Mouse (Mus musculus) liver, embryonic 13.5 days (tissue): ENCODE data around the gene Fbxo44. TPM values are rescaled to one million over a fixed set of nuclear protein-coding genes. Genes with fewer than 3 reads are reported as not detected.

Source experiments
- ATAC-seq: fragments of 200-750 bp; cut with Nextera tagmentation; 2 replicates; pipeline ENCODE4 v1.8.0; 2017; ENCODE audit warnings: low read depth, mild to moderate bottlenecking, moderate number of reproducible peaks, moderate library complexity
- DNase-seq: peaks from one replicate; pipeline ENCODE4 v3.0.0; 2022
- H3K27ac ChIP-seq: fragments of 300-500 bp; sonication (generic); 2 replicates; pipeline ENCODE4 v1.5.1; 2015; ENCODE audit warnings: moderate library complexity, mild to moderate bottlenecking, inconsistent platforms
- H3K27me3 ChIP-seq: fragments of 300-500 bp; sonication (generic); 2 replicates; pipeline ENCODE4 v1.6.1; 2015; ENCODE audit warnings: mild to moderate bottlenecking, inconsistent platforms
- H3K36me3 ChIP-seq: fragments of 300-500 bp; sonication (generic); 2 replicates; pipeline ENCODE4 v1.6.1; 2015; ENCODE audit warnings: mild to moderate bottlenecking, inconsistent platforms
- H3K4me1 ChIP-seq: fragments of 300-500 bp; sonication (generic); replicated peaks from 2 replicates; pipeline ENCODE4 v1.6.1; 2015; ENCODE audit warnings: inconsistent platforms
- H3K4me2 ChIP-seq: fragments of 300-500 bp; sonication (generic); 2 replicates; pipeline ENCODE4 v1.6.1; 2015; ENCODE audit warnings: inconsistent platforms, mild to moderate bottlenecking, moderate library complexity
- H3K4me3 ChIP-seq: fragments of 300-500 bp; sonication (generic); replicated peaks from 2 replicates; pipeline ENCODE4 v1.5.1; 2015; ENCODE audit warnings: mild to moderate bottlenecking, inconsistent platforms
- H3K9ac ChIP-seq: fragments of 300-500 bp; sonication (generic); 2 replicates; pipeline ENCODE4 v1.6.1; 2015; ENCODE audit warnings: mild to moderate bottlenecking, inconsistent platforms
- H3K9me3 ChIP-seq: fragments of 300-500 bp; sonication (generic); replicated peaks from 2 replicates; pipeline ENCODE4 v1.6.1; 2016; ENCODE audit warnings: inconsistent platforms
- WGBS: fragments of 180-500 bp; shearing (Covaris S2); methylation state at CpG from one replicate; pipeline ENCODE4 v1.1.7; 2015; ENCODE audit not compliant: insufficient replicate concordance; 5-methylcytosine and 5-hydroxymethylcytosine counted together
- polyA plus RNA-seq: library from polyadenylated mRNA; unstranded; fragments of >200 nt; fragmentation: Nextera tagmentation; extraction: Ambion mirVana; gene quantifications from 2 replicates; pipeline ENCODE4 v1.2.1, GENCODE M21; 2015

Gene Fbxo44
- polyA plus RNA-seq, 1 experiment from 2014 or later = 1.0 TPM

- Histone ChIP-seq H3K4me1 (peaks cover 28% of the 10 kb centered on the region), H3K4me2 (no peak overlapping the region; the same call in 1 of the 2 replicates), H3K9ac (no peak overlapping the region), H3K4me3 (0 out of 2 replicates have a peak overlapping the region, but pooled peaks have one; percentile 23), H3K9me3 (no peaks in the 10 kb centered on the region), H3K36me3 (no peaks in the 10 kb centered on the region), H3K27me3 (peaks cover 90% of the 10 kb centered on the region), H3K27ac (no peak overlapping the region)
- ATAC-seq (no peak), DNase-seq (no peak)
- WGBS = 1% methylated on average over 16 of the region's 16 CpGs
These were observed 4.2 kb upstream of the Fbxo44 start for GRCm38 (mm10) chr4:148164461-148164860.

DNA sequence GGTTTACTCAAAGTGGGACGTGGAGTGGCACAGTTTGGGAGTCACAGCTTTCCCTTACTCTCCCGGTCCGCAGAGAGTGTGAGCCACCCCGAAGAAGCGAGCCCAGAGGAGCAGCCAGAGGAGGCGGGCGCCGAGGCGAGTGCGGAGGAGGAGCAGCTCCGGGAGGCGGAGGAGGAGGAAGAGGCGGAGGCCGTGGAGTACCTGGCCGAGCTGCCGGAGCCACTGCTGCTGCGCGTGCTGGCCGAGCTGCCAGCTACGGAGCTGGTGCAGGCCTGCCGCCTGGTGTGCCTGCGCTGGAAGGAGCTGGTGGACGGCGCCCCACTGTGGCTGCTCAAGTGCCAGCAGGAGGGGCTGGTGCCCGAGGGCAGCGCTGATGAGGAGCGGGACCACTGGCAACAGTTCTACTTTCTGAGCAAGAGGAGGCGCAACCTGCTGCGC is 3.7 kb upstream of the Fbxo44 start:
- Histone ChIP-seq H3K9ac (no peak overlapping the region), H3K9me3 (no peaks in the 10 kb centered on the region), H3K27me3 (peaks cover 91% of the 10 kb centered on the region), H3K36me3 (no peaks in the 10 kb centered on the region), H3K4me3 (peak overlapping the region; percentile 23; the same call in 1 of the 2 replicates), H3K27ac (no peak overlapping the region), H3K4me1 (peaks cover 32% of the 10 kb centered on the region), H3K4me2 (peak overlapping the region; percentile 40)
- 2% methylated on average over 29 of the region's 29 CpGs for WGBS
- ATAC-seq (0 out of 2 replicates have a peak, but pooled peaks have one; percentile 5), DNase-seq (peak; percentile 46)

DNA sequence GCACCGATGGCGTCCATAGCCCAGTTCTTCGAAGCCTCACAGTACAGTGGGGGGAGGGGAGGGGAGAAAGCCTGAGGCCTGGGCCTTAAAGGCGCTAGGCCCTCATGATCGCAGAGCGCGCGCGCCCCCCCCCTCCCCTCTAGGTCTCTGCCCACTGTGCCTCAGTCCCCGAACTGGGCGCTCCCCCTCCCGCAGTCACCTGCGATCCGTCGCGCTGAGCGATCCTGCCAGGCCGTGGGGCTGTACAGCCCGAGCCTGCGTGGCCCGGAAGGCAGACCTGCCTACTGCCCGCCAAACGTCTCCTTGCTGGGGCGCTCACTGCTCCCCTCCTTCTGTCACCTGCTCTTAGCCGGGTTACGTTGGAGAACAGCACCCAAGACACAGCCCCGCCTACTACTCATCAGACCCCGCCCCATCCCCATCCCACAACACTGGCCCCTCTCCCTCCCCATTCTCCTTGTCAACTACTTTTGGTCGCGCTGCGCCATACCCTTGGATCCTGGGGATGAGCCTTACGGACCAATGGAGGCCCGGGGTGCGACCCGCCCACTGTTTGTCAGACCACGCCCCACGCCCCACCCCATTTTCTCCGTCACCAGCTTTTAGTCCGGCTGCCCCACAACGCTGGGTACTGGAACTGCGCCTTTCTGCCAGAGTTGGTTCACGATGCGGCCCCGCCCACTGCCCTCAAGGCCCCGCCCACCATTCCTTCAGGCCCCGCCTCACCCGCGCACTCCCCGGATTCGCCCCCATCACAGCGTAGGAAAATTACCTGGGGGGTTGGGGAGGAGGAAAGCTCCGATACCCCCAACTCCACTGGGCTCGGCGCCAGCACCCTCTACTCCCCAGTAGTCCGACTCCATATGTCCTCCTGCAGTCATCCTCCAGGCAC is 492 bp downstream of the Fbxo44 start:
- WGBS = 0% methylated on average over 50 of the region's 55 CpGs
- peak overlapping the region; percentile 76 for H3K9ac ChIP-seq
- ATAC-seq (peak; percentile 88), DNase-seq (peak; percentile 84)
- peak overlapping the region; percentile 67 for H3K4me3 ChIP-seq
- peak overlapping the region; percentile 97 for H3K4me2 ChIP-seq
- no peak overlapping the region for H3K27ac ChIP-seq
- H3K27me3 ChIP-seq = peaks cover 68% of the 10 kb centered on the region
- H3K36me3 ChIP-seq = no peaks in the 10 kb centered on the region
- H3K9me3 ChIP-seq = no peaks in the 10 kb centered on the region
- H3K4me1 ChIP-seq = peaks cover 45% of the 10 kb centered on the region

DNA sequence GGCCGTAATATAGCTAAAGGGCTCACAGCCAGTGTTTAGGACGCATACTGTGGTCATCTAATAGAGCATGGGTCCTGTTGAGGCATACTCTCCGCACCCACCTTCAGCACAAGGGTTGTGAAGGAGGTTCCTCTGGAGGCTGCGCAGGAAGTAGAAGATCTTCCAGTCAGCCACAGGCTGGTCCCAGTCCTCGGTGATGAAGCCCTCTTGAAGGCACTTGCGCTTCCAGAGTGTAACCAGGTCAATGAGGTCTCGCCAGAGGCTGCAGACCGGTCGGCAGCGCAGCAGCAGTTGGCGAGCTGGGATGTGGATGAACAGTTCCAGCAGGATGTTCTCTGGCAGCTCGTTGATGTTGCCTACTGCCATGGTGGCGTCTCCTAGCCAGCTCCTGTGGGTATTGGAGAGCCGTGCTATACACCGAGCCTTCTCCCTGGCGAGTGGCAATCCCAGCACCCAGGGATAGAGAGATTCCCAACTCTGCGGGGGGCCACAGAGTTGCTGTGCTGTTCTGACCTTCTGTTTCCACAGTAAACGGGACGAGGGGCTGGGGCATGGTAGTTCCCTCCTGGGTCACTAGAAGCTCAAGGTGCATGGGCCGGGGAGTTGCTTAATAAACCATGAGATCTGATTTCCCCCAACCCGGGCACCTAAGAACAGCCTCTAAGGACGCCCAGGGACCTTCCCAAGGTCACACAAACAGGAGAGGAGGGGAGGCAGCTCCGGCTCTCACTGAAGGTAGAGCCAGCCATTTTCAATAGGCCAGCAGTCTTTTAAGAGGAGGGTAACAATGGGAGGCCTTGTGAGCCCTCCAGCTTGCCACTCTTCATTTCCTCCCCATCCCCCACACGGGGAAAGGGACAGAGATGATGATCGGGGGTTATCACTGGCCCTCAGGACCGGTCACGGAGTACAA is 1.6 kb downstream of the Fbxo44 start:
- peaks cover 57% of the 10 kb centered on the region for H3K27me3 ChIP-seq
- H3K9ac ChIP-seq = peak overlapping the region; percentile 76
- ATAC-seq = no peak
- H3K4me2 ChIP-seq = peak overlapping the region; percentile 97
- no peaks in the 10 kb centered on the region for H3K9me3 ChIP-seq
- no peak for DNase-seq
- no peaks in the 10 kb centered on the region for H3K36me3 ChIP-seq
- peaks cover 35% of the 10 kb centered on the region for H3K4me1 ChIP-seq
- WGBS = 47% methylated on average over 27 of the region's 27 CpGs
- H3K4me3 ChIP-seq = peak overlapping the region; percentile 67
- no peak overlapping the region for H3K27ac ChIP-seq

GRCm38 (mm10) chr4:148154982-148155381 is 5.3 kb downstream of the Fbxo44 start:
- Histone ChIP-seq H3K4me1 (peaks cover 49% of the 10 kb centered on the region), H3K4me3 (no peak overlapping the region), H3K9ac (no peak overlapping the region), H3K27me3 (peaks cover 20% of the 10 kb centered on the region), H3K36me3 (no peaks in the 10 kb centered on the region), H3K27ac (no peak overlapping the region), H3K4me2 (no peak overlapping the region), H3K9me3 (no peaks in the 10 kb centered on the region)
- no peak for DNase-seq
- no peak for ATAC-seq
- 45% methylated on average over 3 of the region's 3 CpGs for WGBS

DNA sequence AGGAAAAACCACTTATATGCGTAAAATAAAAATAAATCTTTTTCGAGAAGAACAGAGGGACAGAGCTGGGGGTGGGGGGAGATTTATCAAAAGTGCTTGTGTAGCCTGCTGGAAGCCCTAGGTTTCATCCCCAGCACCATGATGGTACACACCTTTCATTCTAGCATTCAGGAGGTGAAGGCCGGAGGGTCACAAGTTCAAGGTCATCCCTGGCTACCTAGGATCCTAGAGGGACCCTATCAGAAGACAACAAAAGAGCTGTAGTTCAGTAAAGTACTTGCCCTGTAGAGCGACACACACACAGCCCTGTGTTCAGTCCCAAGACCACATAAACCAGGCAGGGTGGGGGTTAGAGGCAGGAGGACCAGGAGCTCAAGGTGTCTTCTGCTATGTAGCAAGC is 6.3 kb downstream of the Fbxo44 start:
- 75% methylated on average over 4 of the region's 4 CpGs for WGBS
- DNase-seq (no peak), ATAC-seq (no peak)
- no peaks in the 10 kb centered on the region for H3K9me3 ChIP-seq
- H3K27me3 ChIP-seq = peaks cover 11% of the 10 kb centered on the region
- H3K9ac ChIP-seq = no peak overlapping the region
- no peak overlapping the region for H3K4me3 ChIP-seq
- H3K27ac ChIP-seq = no peak overlapping the region
- no peak overlapping the region for H3K4me2 ChIP-seq
- H3K4me1 ChIP-seq = peaks cover 48% of the 10 kb centered on the region
- H3K36me3 ChIP-seq = no peaks in the 10 kb centered on the region

DNA sequence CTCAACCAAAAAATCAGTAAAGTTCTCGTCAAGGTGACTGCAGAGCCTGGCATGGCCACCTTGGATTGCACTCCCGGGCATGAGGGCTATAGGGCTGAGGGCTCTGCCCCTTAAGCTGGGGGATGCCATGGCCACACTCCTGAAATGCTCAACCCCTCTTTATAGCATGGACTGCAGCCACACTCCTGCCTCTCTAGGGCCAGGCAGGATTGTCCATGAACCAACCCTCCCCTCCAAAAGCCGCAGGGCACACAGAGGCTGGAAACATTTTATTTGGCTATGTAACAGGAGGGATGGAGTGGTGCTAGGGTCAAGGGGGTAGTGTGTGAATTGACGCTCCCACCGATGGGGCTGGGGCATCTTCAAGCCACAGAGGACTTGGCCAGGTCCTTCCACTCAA is 7.7 kb downstream of the Fbxo44 start:
- Histone ChIP-seq H3K4me2 (peak overlapping the region; percentile 98; the same call in 1 of the 2 replicates), H3K27me3 (no peaks in the 10 kb centered on the region), H3K36me3 (peaks cover 3% of the 10 kb centered on the region; the same call in 1 of the 2 replicates), H3K4me3 (no peak overlapping the region), H3K27ac (no peak overlapping the region), H3K9ac (no peak overlapping the region), H3K9me3 (no peaks in the 10 kb centered on the region), H3K4me1 (peaks cover 39% of the 10 kb centered on the region)
- DNase-seq (no peak), ATAC-seq (no peak)
- 79% methylated on average over 5 of the region's 5 CpGs for WGBS

GRCm38 (mm10) chr4:148151267-148152168 is 8.8 kb downstream of the Fbxo44 start, which contains the start of gene Fbxo6:
Gene Fbxo6, minus strand, starts transcription at chr4:148152140.
- H3K27me3 ChIP-seq = no peaks in the 10 kb centered on the region
- under 1% methylated on average over 66 of the region's 67 CpGs for WGBS
- H3K4me2 ChIP-seq = peak within 1 kb of the TSS; percentile 98
- H3K4me3 ChIP-seq = peak within 1 kb of the TSS; percentile 72
- DNase-seq = peak; percentile 80
- peak; percentile 86 for ATAC-seq
- peak within 1 kb of the TSS; percentile 81 for H3K27ac ChIP-seq
- peaks cover 39% of the 10 kb centered on the region for H3K4me1 ChIP-seq
- H3K9ac ChIP-seq = peak within 1 kb of the TSS; percentile 84
- peaks cover 3% of the 10 kb centered on the region; the same call in 1 of the 2 replicates for H3K36me3 ChIP-seq
- no peaks in the 10 kb centered on the region for H3K9me3 ChIP-seq

GRCm38 (mm10) chr4:148150953-148151266 is 9.4 kb downstream of the Fbxo44 start:
- peak overlapping the region; percentile 81 for H3K27ac ChIP-seq
- H3K27me3 ChIP-seq = no peaks in the 10 kb centered on the region
- 15% methylated on average over 3 of the region's 3 CpGs for WGBS
- ATAC-seq = no peak
- H3K4me3 ChIP-seq = peak overlapping the region; percentile 72
- peaks cover 8% of the 10 kb centered on the region for H3K36me3 ChIP-seq
- H3K4me2 ChIP-seq = peak overlapping the region; percentile 98
- DNase-seq = no peak
- peaks cover 34% of the 10 kb centered on the region for H3K4me1 ChIP-seq
- no peaks in the 10 kb centered on the region for H3K9me3 ChIP-seq
- H3K9ac ChIP-seq = peak overlapping the region; percentile 84

DNA sequence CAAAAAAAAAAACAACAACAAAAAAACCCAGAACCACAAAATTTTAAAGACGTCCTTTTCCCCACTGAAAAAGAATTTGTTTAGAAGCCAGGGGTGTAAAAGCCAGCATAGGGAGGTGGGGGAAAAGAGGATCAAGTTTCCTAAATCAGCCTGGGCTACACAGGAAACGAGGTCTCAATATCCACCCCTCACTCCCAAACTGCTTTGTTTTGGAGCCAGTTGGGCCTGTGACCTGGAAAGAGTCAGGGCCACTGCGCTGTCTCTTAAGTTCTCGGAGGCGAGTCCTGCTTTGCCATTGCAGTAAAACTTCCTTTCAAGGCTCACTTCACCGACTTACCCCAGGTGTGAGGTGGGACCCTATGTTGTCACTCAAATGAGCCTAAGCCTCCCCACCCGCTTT is 10.0 kb downstream of the Fbxo44 start:
- no peaks in the 10 kb centered on the region for H3K9me3 ChIP-seq
- H3K9ac ChIP-seq = peak overlapping the region; percentile 14; the same call in 1 of the 2 replicates
- ATAC-seq (no peak), DNase-seq (no peak)
- 49% methylated on average over 7 of the region's 7 CpGs for WGBS
- peaks cover 14% of the 10 kb centered on the region for H3K36me3 ChIP-seq
- H3K27ac ChIP-seq = peak overlapping the region; percentile 81
- peak overlapping the region; percentile 72 for H3K4me3 ChIP-seq
- no peaks in the 10 kb centered on the region for H3K27me3 ChIP-seq
- peak overlapping the region; percentile 98 for H3K4me2 ChIP-seq
- peaks cover 34% of the 10 kb centered on the region for H3K4me1 ChIP-seq
